Mouse (Mus musculus) regulatory T cell (primary cell): ENCODE results near the gene Mrpl44.

Experiments used
- in situ Hi-C: fragments of 300-600 bp; cut with MboI, MseI; formaldehyde crosslinking; loops from one replicate; pipeline ENCODE4 v1.15.1; 2025; ENCODE audit warnings: high pct_unique_total_duplicates

Mrpl44 gene

DNA sequence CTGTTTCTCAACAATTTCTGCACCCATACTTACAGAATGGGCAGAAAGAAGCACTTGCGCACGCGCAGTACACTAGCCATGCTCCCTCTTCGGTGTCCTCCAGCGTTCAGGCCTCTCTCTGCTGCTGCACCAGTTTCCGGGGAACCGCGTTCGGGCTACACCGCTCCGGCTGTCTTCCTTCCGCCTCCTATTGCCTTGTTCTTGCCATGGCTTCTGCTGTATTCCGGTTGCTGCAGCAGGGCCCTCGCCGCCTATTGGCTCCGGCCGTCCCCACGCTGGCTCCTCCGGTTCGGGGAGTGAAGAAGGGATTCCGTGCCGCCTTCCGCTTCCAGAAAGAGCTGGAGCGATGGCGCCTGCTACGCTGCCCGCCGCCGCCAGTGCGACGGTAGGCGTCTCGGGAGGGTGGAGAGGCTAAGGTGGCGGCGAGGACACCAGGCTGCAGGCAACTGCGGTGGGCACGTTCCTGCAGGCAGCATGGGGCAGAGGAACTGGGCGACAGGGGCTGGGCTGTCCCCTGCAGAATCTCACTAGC is at the start of gene Mrpl44, which contains the start of gene Wdfy1:
TSS of gene Mrpl44 (plus strand) at position 92 of the 532 bp plus-strand sequence.
TSS of gene Wdfy1 (minus strand) at position 217 of the 532 bp plus-strand sequence.
- in situ Hi-C loops, result no loop called here

DNA sequence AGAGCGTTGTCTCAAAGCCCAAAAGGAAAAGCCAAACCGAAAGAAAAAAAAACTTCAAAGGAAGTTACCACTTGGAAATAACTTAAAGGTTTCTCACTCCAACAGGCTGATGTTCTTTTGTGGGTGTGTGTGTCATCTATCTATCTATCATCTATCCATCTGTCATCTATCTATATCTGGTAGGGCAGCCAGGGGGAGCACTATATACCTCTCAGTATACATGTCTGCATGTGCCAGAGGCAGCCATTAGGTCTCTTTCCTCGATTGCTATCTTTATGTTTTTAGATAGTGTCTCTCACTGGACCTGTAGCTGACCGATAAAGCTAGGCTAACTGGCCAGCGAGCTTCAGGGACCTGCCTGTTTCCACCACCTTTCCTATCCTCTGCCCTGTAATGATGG is 41.0 kb upstream of the Mrpl44 start:
- in situ Hi-C loops, result no loop called here

DNA sequence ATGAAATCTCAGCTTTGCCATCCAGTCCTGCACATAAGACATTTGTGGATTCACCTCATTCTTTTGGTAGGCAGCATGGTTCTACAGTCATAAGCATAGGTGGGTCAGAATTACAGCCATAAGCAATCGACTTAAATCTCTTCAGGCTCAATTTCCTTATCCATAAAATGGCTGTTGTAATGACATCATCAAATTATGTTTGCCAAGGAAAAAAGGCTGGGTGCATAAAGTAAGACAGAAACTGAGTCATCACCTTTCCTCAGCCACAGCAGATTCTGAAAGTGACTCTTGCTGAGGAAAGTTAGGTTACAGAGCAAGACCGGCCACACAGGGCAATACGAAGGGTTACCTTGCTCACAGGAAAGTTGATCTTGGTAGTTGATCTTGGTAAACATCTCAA is 39.4 kb upstream of the Mrpl44 start:
- in situ Hi-C loops, result no loop called here

DNA sequence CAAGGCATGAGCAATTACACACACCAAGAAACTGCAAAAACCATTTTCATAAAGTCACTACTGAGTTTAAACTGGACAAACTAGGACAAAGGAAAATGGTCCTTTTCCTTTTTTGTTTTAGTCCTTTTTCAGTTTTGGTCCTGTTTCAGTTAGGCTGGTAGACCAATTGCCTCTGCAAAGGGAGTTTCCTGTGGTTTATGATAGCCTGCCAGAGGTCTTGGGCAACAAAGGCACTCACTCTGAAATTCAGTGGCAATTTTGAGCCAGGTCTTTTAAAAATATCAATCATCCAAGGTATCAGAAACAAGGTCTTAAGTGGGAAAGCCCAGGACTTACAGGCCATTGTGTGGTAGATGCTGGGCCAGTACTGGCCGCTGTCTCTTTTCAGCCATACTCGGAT is 36.1 kb upstream of the Mrpl44 start:
- in situ Hi-C loops, result no loop called here

DNA sequence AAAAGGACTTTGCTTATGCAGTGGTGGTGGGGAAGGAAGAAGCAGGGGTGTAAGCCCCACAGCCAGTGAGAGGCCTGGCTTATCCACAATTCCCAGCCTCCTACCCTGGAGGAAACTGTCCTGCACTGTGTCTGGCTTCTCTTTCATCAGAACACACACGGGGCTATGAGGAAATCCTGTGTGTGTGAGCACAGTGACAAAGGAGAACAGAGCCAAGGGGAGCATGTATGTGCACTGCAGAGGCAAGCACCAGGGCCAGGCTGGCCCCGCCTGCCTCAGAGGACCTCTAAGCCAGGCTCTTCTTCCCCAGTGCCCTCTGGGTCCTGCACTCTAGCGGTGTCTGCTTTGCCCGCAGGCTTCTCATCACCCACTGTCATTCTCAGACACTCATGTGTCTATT is 34.8 kb upstream of the Mrpl44 start:
- in situ Hi-C loops, result no loop called here

DNA sequence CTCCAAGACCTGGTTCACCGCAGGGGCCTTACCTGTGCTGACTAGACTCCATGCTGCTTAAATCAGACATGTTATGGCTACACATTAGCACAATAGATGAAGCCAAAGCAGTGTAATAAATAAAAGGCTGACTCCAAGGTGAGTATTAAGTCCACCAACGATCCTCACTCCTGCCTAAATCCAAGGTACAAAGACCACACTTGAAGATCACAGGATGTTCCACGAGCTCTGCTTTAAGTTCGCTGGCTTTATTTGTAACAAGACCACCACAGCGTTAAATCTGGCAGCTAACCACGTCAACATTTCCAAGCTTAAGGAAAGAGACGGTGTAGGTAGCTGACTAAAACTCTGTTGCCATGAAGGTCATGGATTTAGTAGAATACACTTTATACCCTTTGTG is 32.9 kb upstream of the Mrpl44 start:
- in situ Hi-C loops, result no loop called here

DNA sequence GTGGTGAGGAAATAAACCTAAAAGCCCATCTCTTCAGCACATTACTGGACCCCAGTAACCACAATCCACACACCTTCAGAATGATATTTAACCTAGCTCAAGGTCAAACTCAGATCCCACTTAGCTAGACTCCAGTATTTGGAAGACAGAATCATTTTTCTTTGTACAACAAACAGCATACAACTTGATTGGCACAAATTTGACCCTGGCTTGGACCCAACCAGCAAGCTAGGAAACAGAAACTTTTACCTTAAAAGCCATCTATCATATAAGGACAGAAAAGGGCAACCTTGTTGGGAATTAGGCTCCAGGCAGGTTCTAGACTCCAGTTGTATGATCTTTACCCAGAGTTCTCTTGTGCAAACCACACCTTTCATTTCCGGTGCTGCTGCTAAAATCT is 32.4 kb upstream of the Mrpl44 start:
- in situ Hi-C loops, result no loop called here

DNA sequence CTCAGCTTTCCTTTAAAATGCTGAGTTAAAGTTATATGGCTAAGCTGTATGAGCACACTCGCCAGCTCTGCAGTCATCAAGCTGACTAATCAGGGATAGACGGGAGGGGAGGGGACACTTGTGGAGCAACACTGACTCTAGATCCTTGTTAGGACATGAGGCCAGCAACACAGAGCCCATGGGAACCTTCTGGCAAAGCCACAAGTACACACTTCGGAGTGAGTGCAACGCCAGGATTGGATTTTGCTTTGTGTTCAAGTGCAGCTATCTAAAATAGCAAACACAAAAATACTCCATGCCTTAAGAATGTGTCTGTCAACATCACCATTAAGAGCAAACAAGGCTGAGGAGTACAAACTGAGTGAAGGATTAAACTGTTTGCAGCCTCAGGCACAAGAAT is 29.8 kb upstream of the Mrpl44 start:
- in situ Hi-C loops, result no loop called here

DNA sequence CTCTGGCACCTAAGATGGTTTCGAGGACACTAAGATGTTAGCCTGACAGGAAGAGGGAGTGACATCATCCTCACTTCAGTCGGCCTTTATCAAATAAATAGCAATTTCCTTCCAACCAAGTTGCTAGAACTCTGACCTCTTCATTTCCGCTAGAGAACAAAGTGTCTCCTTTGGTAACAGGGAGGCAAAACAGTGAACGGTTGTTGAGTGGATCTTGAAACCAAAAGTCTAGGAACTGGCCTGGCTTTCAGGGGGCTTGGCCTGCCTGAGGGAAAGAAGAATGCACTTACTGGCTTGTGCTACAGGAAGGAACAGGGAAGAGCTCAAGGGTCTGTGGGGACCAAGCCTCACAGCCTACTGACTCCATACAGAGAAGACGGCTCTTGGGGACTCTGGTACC is 24.6 kb upstream of the Mrpl44 start:
- in situ Hi-C loops, result loop anchor here (25.0 kb wide), 1 partner anchor 1214 kb away; no protein-coding TSS in a partner anchor

DNA sequence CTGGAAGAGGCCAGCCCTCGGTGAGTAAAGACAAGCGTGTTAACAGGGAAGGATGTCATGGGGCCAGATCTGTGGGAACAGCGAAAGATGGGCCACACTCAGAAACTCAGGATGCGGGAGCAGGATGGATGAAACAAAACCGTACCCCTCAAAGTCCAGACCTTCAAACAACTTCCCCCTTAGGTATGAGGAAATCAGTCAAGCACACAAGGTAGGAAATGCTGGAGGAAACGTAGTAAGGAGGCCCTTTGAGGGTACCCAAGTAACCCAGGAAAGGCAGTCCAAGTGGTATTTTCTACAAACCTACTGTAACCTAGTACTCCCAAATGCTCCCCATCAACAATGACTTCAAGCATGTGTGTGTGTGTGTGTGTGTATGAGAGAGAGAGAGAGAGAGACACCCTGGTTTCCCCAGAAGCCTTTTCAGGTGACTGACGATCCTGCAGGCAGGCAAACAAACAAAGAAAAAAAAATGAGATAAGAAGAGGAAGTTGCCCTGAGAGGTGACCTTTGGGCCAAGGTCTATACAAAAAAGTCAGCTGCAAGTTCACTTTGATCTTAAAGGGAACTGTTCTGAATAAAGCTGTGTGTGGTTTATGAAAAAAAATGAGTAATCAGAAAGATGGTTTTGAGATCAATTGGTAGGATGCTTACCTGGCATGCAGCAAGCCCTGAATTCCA is 23.7 kb upstream of the Mrpl44 start:
- in situ Hi-C loops, result loop anchor here (25.0 kb wide), 1 partner anchor 1215 kb away; no protein-coding TSS in a partner anchor

DNA sequence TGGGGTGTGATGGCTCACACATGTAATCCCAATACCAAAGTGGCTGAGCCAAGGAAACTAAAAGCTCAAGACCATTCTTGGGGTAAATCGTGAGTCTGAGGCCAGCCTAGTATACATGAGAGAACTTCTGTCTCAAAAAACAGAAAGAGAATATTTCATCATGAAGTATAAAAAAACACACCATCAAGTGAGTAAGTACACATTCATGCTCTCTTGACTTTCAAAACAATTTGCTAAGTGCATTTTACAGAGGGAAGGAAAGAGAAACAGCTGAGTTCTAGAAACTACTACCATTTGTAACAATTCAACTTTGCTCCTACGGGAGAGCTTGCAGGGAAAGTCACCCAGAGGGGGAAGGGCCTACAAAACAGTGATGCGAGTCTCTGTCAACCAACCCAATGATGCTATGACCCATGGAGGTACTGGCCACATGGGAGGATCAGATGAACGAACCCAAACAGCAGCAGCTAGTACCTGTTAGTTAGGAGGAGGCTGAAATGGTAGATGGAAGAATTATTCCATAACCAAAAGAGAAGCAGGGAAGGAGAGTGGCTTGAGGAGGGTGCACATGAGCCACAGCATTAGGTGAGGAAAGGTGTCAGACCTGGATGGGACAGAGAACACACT is 23.0 kb upstream of the Mrpl44 start:
- in situ Hi-C loops, result loop anchor here (25.0 kb wide), 1 partner anchor 1216 kb away; no protein-coding TSS in a partner anchor

DNA sequence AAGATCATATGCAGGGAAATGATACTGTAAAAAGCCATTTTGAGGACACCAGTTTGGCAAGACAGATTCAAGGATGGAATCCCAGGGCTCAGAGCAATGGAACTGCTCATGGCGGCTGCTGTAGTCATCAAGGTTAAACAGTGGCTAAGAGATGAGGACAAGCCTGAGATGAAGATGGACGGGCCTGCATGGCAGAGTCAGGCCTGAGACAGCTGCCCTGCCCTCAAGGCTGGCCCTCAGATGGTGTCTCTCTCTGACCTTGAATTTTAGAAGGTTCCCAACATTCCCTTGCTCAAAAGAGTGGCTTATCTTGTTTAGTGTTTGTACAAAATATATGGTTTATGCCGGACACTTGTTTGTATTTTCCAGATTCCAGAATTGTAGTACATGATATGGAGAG is 22.4 kb upstream of the Mrpl44 start:
- in situ Hi-C loops, result loop anchor here (25.0 kb wide), 1 partner anchor 1216 kb away; no protein-coding TSS in a partner anchor

DNA sequence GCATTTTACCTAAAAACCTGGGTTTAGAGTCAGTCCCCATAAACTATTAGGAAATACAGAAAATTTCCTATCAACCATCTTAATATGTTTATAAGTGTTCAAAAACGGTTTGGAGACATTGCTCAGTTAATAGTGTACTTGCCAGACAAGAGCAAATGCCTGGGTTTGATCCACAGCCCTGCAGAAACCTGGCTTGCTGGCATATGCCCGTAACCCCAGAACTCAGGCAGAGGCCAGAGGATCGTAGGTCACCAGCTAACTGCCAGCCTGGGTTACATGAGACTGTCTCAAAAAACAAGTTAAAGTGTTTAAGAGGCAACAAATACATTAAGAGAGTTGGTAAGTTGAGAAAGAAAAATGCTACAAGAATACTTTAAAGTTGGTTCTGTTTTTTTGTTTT is 20.9 kb upstream of the Mrpl44 start:
- in situ Hi-C loops, result loop anchor here (25.0 kb wide), 1 partner anchor 1218 kb away; no protein-coding TSS in a partner anchor

DNA sequence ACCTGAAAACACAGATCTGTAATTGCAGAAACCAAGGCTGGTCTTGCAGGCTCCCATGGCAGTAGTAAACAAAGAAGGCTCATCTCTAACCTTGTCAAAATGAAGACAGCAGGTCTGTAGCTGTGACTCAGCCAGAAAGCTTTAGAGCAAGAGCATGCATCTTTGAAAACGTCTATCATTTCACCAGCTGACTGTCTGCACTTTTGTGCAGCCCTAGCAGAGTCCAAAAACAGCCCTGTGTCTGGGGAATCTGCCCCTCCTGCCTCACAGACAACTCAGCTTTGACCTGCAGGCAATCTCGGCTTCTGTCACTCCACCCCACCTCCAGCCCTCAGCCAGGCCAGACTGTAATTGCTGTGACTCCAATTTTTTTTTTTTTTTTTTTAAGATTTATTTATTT is 20.4 kb upstream of the Mrpl44 start:
- in situ Hi-C loops, result loop anchor here (25.0 kb wide), 1 partner anchor 1218 kb away; no protein-coding TSS in a partner anchor

DNA sequence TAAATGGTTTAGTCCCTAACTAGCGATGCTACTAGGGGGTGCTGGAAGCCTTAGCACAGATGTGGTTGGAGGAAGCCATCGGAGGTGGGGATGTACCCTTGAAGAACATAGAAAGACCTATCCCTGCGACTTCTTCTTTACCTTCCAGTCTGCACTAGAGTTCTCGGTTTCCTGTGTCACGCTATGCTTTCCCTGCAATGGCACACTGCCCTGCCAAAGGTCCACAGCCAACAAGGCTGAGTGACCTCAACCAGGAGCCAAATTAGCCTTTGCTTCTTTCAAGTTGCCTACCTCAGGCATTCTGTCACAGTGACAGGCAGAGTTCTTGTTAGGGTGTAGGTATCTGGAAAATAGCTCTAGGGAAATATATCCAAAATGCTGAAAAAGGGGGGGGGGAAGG is 19.4 kb upstream of the Mrpl44 start:
- in situ Hi-C loops, result loop anchor here (25.0 kb wide), 1 partner anchor 1219 kb away; no protein-coding TSS in a partner anchor

DNA sequence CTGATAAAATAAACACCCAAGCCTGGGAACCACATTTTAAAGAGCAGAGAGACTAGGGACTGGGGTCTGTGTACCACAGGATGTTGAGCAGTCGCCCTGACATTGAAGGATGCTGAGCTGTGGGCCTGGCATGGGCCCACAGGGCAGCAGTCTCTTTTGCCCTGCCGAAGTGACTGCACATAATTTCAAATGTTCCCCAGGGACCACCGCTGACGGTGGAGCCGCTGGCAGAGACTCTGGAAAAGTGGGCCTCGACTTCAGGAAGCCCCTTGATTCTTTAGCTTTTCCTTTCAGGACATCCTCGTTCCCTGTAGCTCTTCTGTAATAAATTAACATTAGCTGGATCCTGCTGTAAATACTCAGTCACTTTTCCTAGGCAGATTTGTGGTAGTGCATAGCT is 18.7 kb upstream of the Mrpl44 start:
- in situ Hi-C loops, result loop anchor here (25.0 kb wide), 1 partner anchor 1220 kb away; no protein-coding TSS in a partner anchor

DNA sequence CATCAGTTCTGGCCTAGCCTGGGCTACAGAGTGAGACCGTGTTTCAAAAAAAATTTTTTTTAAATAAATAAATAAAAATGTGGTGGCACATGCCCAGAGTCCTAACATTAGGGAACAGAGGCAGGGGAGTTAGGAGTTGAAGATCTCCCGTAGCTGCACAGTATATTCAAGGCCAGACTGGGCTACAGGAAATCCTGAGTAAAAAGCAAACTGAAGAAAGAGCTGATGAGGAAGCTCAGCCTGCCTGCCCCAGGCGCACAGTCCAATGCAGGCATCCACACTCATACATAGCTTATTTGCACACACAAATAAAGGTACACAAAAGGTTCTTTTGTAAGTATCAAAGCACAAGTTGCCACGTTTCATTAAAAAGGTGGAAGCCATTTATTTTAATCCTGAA is 18.2 kb upstream of the Mrpl44 start:
- in situ Hi-C loops, result loop anchor here (25.0 kb wide), 1 partner anchor 1220 kb away; no protein-coding TSS in a partner anchor

DNA sequence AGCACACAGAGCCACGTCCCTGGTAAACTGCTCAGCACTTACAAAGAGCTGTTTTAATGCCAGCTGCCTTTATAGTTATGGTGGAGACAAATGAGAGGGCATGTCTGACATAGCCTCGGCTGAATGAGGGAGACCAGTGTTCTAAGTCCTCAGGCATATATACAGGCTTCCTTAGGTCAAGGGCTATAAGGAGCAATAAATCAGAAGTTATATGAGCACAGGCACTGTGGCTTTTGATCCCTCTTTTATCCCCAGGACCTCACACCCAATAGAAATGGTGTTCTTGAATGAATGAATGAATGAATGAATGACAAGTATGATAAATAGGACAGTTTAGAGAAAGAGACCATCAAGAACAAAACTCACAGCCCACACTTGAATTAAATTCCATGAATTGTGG is 16.8 kb upstream of the Mrpl44 start:
- in situ Hi-C loops, result loop anchor here (25.0 kb wide), 1 partner anchor 1222 kb away; no protein-coding TSS in a partner anchor

DNA sequence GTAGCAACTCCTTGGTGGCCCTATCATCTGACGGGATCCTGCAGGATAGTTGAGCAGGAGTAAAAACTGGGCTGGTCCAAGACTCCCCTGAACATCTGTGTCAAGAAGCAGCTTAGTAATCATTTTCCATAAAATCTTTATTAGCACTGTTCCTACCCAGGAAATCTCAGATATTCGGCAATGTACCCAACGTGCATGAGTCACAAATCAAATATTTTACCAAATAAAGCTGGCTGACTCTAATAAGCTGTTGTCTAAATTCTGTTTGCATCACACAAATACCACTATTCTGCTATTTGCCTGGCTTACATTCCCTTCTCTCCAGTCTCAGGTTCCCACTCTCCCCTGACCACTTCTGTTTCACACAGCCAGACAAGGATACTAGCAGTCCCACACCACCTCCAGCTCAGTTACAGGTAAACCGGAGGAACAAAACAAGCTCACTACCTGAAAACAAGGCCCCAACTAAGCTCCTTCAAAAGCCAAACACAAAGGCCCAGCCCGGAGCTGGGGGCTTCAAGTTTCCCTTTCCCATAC is 16.3 kb upstream of the Mrpl44 start:
- in situ Hi-C loops, result loop anchor here (25.0 kb wide), 1 partner anchor 1222 kb away; no protein-coding TSS in a partner anchor

DNA sequence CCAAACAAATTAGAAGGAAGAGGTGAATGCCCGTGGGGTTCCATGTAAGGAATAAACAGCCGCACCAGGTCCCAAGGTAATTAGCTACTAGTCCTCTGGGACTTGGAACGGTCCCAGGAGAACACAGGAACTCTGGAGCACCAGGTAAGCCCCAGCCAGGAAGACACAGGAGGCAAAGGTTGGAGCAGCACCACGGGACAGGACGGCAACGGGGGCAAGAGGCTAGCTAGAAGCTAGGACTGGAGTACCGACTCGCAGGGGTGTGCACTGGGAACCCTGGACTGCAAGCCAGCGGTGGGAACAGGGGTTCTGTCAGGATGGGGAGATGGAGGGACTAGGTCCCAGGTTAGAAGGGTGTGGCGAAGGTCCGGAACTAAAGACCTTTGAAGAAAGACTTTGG is 15.2 kb upstream of the Mrpl44 start:
- in situ Hi-C loops, result loop anchor here (5.0 to 25.0 kb wide), 2 partner anchors 87 to 1223 kb away; no protein-coding TSS in a partner anchor

DNA sequence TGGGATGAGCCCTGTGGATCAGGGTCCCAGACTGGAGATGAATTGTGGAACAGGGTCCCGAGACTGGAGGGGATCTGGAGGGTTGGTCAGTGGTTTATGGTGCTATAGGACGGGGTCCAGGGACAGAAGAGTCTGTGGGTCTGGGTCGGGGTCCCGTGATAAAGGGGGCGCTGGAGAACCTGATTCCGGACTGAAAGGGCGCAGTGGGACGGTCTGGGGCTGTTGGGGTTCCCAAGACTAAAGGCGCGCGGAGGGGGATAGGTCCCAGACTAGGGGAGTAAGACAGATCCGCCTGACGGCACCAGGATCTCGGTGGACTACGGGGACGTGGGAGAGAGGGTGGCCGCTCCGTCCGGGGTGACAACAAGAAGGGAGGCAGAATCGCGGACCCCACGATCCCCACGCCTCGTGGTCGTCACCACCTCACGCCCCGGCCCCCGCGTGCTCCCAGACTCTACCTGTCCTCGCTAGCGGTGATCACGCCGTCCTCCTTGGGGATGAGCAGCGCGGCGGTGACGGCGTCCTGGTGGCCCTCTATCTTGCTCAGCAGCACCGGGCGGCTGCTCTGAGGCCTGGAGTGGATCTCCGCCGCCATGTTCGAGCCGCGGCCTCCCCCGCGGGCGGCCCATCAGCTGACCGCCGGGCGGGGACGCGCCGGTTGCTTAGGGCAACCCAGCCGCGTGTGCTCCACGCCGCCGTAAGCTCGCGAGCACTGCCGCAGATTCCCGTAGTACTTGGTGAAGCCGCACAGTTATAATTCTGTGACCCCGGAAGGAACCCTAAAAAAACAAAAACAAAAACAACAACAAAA is 14.5 kb upstream of the Mrpl44 start:
- in situ Hi-C loops, result loop anchor here (5.0 to 25.0 kb wide), 2 partner anchors 86 to 1224 kb away; no protein-coding TSS in a partner anchor
